Mouse (Mus musculus) cerebellum, adult 2 months (tissue): ENCODE data around the gene Maob. TPM values are rescaled to one million over a fixed set of nuclear protein-coding genes. Genes with fewer than 3 reads are reported as not detected.
A peak's percentile ranks its signal among the peaks of the same experiment; 100 is the strongest.

Source experiments
- DNase-seq, 2 experiments: peaks; one replicate each; pipeline ENCODE4 v3.0.0; 2021
- H3K27ac ChIP-seq: fragments of 200-500 bp; 2 replicates; pipeline ENCODE4 v1.5.1; 2012; ENCODE audit warnings: low read length, control low read depth, inconsistent platforms; ENCODE audit not compliant: insufficient read depth
- H3K27me3 ChIP-seq: fragments of 200-500 bp; 2 replicates; pipeline ENCODE4 v1.6.1; 2012; ENCODE audit warnings: inconsistent platforms, mild to moderate bottlenecking, low read length, moderate library complexity; ENCODE audit not compliant: control insufficient read depth, insufficient read depth
- H3K4me1 ChIP-seq: fragments of 200-500 bp; 2 replicates; pipeline ENCODE4 v1.6.1; 2011; ENCODE audit warnings: low read length; ENCODE audit not compliant: control insufficient read depth, insufficient read depth
- H3K4me3 ChIP-seq: fragments of 200-500 bp; replicated peaks from 2 replicates; pipeline ENCODE3; 2011; ENCODE audit warnings: mild to moderate bottlenecking, low read depth, low read length, control low read depth; ENCODE audit not compliant: insufficient read depth
- CTCF ChIP-seq: fragments of 200-500 bp; IDR thresholded peaks from 2 replicates; pipeline ENCODE4 v1.5.1; 2011; ENCODE audit warnings: low read depth, mild to moderate bottlenecking, control low read depth, low read length, moderate library complexity, borderline replicate concordance; ENCODE audit not compliant: insufficient read depth
- POLR2A ChIP-seq: fragments of 200-500 bp; IDR thresholded peaks from 2 replicates; pipeline ENCODE4 v1.6.1; 2011; ENCODE audit warnings: low read length, control low read depth, borderline replicate concordance; ENCODE audit not compliant: insufficient read depth
- WGBS: fragments of 180-500 bp; shearing (Covaris S2); methylation state at CpG from one replicate; pipeline ENCODE4 v1.1.7; 2018; 5-methylcytosine and 5-hydroxymethylcytosine counted together
- polyA plus RNA-seq: library from polyadenylated mRNA; depleted of rRNA; stranded (reverse); fragments of >200 nt; gene quantifications from 2 replicates; pipeline ENCODE4 v1.2.3, GENCODE M21; 2012; rRNA removed

The Maob gene
- polyA plus RNA-seq: 14.8 and 15.7 TPM in 2 replicates

DNA sequence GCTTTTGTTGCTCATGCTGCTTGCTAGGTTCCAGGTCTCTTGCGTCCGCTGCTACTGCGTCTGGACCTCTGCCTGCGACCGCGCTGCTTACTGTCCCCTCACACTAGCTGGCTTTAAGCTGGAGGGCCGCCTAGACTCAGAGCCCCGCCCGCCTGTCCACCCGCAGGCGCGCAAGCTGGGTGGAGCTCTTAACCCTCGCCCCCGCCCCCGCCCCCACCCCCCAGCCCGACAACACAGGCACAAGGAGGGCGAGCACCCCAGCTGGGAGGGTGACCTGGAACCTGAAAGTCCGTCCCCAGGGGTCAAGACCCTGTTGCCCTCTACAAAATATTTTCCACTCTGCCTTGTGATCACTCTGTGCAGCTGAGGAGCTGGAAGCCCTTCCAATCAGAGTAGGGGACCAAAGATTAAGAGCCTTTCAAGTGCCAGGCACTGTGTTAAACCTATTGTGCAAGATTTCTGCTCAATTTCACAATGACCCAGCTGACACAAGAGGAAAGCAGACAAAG, at the start of gene Maob:
Gene Maob, minus strand, starts transcription at position 106 of the 509 bp plus-strand sequence.
- Histone ChIP-seq H3K27me3 (no peaks in the 10 kb centered on the region), H3K4me1 (no peaks in the 10 kb centered on the region), H3K4me3 (no peak within 1 kb of the TSS), H3K27ac (no peak within 1 kb of the TSS)
- WGBS: 4% methylated on average over 12 of the region's 18 CpGs
- TF ChIP-seq POLR2A: no peak
- TF ChIP-seq CTCF: no peak
- DNase-seq: peak in 1 of 2 experiments; percentile 0

DNA sequence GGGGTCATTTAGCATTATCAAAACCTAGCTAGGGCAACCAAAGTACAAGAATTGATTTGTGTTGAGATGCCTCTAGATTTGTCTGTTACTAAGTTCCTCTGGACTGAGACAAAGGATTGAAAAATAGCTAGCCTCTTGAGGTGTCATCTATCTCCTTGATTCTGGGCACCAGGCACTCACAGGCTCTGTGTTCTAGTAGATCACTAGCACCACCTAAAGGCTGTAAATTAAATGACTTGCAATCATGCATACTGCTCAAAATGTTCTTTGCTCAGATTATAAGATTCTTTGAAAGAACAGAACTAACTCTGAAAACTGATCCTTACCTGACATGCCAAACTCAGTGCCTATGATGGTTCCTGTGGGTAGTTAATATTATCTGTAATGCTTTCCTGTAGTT, 43.1 kb upstream of the Maob start:
- TF ChIP-seq POLR2A (no peak), CTCF (no peak)
- no peaks in the 10 kb centered on the region for H3K27me3 ChIP-seq
- H3K27ac ChIP-seq: no peak overlapping the region
- H3K4me3 ChIP-seq: no peak overlapping the region
- H3K4me1 ChIP-seq: no peaks in the 10 kb centered on the region
- DNase-seq: no peak

DNA sequence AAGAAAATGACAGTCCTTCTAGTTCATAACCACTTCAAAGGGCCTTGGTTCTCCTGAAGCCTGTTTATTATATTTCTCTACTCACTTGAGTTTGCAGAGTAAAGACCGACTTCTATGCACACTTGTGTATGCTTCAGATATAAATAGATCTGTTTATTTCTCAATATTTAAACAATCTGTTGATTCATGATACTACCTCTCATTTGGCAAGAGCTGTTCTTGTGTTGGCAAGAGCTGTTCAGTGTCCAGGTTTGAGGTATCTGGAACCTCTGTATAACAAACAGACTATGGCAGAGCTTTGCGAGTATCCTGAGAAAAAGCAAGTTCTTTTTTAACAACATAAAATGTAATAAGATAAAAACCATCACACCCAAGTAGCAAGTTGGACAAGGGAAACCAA, 28.9 kb upstream of the Maob start:
- 95% methylated on average over 2 of the region's 2 CpGs for WGBS
- H3K27ac ChIP-seq: no peak overlapping the region
- no peaks in the 10 kb centered on the region for H3K27me3 ChIP-seq
- no peak for DNase-seq
- no peak overlapping the region for H3K4me3 ChIP-seq
- no peak for TF ChIP-seq POLR2A
- H3K4me1 ChIP-seq: no peaks in the 10 kb centered on the region

DNA sequence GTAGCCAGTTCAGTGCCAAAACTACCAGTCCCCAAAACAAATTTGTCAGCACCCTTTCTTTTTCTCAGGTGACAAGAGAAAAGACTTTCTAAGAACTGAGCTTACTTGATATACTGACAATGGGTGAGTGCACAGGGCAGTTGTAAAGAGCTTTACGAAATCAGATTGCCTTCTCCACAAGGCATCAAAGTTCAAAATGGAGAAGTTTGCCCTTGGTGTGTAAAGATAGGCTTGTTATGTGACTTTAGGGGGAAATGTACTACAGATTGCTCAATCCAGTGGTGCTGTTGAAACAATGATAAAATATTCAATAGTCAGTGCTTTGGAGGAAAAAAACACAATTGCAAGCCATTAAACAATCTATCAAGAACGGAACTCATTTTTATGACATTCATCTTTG, 24.3 kb upstream of the Maob start:
- H3K27me3 ChIP-seq: no peaks in the 10 kb centered on the region
- no peak for DNase-seq
- no peak overlapping the region for H3K4me3 ChIP-seq
- no peak overlapping the region for H3K27ac ChIP-seq
- WGBS: 82% methylated on average over 2 of the region's 2 CpGs
- H3K4me1 ChIP-seq: no peaks in the 10 kb centered on the region
- TF ChIP-seq CTCF (no peak), POLR2A (no peak)

DNA sequence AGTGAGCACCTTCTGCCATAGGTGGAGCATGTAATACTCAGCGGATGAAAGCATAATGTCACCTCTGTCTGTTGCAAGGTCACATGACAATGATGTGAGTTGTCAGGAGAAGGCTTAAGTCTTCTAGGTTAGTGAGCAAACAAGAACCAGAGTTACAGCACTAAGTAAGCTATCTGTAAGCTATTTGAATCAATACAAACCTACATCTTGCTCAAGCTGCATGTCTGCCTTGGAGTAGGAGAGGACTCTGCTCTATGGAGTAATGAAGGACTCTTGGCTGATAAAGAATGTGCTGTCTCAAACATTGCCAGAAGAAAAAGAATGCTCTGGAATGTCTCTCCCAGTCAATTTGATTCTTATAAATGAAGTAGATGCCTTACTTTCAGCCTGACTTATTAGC, 20.1 kb upstream of the Maob start:
- H3K4me1 ChIP-seq: no peaks in the 10 kb centered on the region
- H3K4me3 ChIP-seq: no peak overlapping the region
- H3K27me3 ChIP-seq: no peaks in the 10 kb centered on the region
- no peak for TF ChIP-seq POLR2A
- no peak for TF ChIP-seq CTCF
- no peak overlapping the region for H3K27ac ChIP-seq
- DNase-seq: no peak
- WGBS: 81% methylated on average over 1 of the region's 1 CpGs

DNA sequence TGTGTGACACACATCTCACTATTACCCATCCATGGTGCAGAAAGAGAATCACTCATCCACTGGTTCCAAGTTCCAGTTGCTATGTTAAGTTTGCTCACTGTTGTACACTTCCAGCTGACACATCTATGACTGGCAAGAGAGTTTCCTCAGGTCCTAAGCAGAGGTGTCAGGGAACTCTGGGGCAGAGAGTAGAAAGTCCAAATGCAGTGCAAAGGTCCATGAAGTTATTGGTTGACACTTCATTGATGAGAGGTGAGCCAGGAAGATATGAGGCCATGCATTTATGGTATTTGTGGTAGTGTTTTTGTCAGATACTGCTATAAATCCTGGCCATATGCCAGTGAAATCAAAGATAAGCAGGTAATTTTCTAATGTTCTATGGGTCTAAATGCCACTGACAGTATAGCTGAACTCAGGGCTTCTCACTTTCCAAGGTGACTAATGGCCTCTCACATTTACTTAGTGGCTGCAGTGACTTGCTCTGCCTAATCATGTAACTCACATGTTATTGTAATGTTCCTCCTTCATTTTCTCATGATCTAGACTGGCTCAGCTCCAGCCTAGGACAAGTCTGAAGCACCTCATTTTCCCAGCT, 19.4 kb upstream of the Maob start:
- TF ChIP-seq CTCF (no peak), POLR2A (no peak)

DNA sequence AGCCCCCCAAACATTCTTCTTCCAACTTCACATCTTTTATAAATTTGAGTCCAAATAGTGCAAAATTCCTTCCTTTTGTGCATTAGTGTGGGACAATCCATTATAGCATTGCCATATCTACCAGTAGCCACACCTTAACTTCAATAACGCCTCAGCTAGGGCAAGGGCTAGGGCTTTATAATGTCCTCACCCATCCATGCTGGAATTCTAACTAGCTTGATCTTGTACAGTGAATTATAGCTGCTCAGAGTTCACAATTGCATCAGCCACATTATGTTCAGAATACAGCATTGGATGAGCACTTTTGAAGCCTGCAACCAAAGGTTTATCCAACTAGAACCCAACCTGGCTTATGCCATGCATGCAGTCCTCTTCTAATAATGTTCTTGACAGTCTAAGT, 8.9 kb upstream of the Maob start:
- DNase-seq: no peak
- no peak for TF ChIP-seq POLR2A
- TF ChIP-seq CTCF: no peak
- 93% methylated on average over 1 of the region's 1 CpGs for WGBS
- Histone ChIP-seq H3K4me1 (no peaks in the 10 kb centered on the region), H3K27me3 (no peaks in the 10 kb centered on the region), H3K27ac (no peak overlapping the region), H3K4me3 (no peak overlapping the region)

More for the DNA sequence above, 19.4 kb upstream of the Maob start:
- Histone ChIP-seq H3K4me3 (no peak overlapping the region), H3K27ac (no peak overlapping the region), H3K4me1 (no peaks in the 10 kb centered on the region), H3K27me3 (no peaks in the 10 kb centered on the region)
- DNase-seq: no peak

DNA sequence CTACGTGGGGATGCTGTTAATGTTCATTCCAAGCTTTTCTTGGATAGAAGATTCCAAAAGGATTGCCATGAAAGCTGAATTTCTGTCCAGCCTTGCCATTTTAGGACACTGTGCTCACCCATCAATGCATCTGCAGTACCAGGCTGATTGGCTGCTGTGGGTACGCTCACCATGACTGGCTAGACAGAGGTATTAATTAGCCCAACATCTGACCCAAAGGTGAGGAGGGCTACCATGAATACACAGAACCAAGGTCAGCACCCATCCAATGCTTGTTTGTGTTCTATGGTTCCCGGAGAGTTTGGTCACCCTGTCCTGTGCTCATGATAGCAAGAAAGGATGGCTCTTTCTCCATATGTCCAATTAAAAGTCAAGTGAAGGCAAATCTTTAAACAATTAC, 1.2 kb downstream of the Maob start:
- Histone ChIP-seq H3K27ac (no peak overlapping the region), H3K27me3 (no peaks in the 10 kb centered on the region), H3K4me1 (no peaks in the 10 kb centered on the region), H3K4me3 (no peak overlapping the region)
- TF ChIP-seq CTCF (no peak), POLR2A (no peak)
- DNase-seq: no peak
- WGBS: 98% methylated on average over 3 of the region's 3 CpGs
